Mouse (Mus musculus): ENCODE measurements at regions not wholly inside any gene's neighbourhood (a gene's known extent, or its start where the extent isn't known, plus 50 kb on each side); places are given as distances from the start of the nearest gene placed in this dataset.

DNA sequence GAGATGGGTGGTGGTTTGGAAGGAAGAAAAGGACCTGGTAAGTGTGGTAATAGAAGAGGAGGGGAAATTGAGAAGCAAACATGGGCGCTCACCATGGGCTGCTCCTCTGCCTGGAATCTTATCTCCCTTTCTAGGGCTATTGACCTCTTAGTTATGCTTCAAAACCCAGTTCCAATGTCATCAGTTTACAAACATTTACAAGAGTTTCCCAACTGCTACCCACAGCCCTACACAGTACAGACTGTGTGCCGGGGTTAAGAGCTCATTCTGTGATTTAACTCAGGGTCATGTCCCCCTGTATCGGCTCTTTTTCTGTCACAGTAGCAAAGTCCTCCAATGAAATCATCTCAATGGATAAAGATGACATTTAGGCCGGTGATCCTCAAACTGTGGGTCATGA, 144.0 kb upstream of the Srrm4 start:
- TF ChIP-seq CTCF (IDR thresholded peaks at IDR 0.05; ENCODE audit: borderline replicate concordance, control insufficient read depth, extremely low read depth, insufficient read depth, low read length, poor library complexity) (no peak), POLR2A (IDR thresholded peaks at IDR 0.05; ENCODE audit: control insufficient read depth, extremely low read depth, insufficient read depth, low read length, poor library complexity) (no peak)

All from thymus, adult 2 months (tissue).